In the genomic region with DNA sequence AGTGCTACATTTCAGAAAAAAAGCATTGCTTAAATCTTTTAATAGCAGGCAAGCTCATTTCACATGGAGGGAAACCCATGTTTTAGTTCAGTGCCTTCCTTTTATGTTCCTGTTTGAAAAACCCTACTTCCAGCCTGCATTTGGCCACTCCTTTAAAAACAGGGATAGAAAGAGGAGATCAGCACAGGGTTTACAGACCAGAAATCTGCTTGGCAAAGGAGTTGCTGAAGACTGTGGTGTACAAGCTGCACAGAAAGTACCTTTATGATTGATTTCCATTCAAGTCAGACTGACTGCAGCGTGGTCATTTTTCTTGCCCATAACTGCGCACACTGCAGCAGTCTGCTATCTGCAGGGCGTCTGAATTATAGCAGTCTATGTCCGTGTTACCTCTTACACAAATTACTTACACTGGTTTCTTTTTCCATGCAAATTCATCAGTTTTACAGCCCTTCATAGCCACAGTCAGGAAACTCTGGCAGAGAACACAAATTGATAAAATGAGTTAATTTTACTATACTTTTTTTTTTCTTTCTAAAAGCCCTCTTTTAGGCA, we compare ENCODE assay signal across 12 mouse cellular contexts.
A peak's percentile ranks its signal among the peaks of the same experiment; 100 is the strongest.
DNase-seq lines count a peak whose midpoint lies in the region; ATAC-seq lines count a peak whose summit lies in the region.
"Had no signal": no experiment of that assay in that cellular context is flagged by ENCODE, and none has a peak within 500 bp of the region (broad histone marks: within the 10 kb centered on the region; RNA-seq: fewer than 3 reads in every experiment).

No protein-coding gene starts in this region.

- H3K9me3 ChIP-seq in forebrain, embryonic 11.5 days (ENCODE audit: control insufficient read depth, low read length): no peaks in the 10 kb centered on the region
- H3K9me3 ChIP-seq in forebrain, embryonic 10.5 days: no peaks in the 10 kb centered on the region
- H3K9me3 ChIP-seq in intestine, embryonic 14.5 days (ENCODE audit: control insufficient read depth, low read length): no peaks in the 10 kb centered on the region
- no peaks in the 10 kb centered on the region for H3K9me3 ChIP-seq in intestine, embryonic 16.5 days (ENCODE audit: control insufficient read depth, low read length)
- H3K9me3 ChIP-seq in hindbrain, embryonic 15.5 days: no peaks in the 10 kb centered on the region
- H3K9me3 ChIP-seq: lung, embryonic 15.5 days had no signal

- WGBS in forebrain, embryonic 11.5 days: 73% methylated on average over 4 of the region's 4 CpGs
- WGBS in forebrain, embryonic 10.5 days: 81% methylated on average over 4 of the region's 4 CpGs
- WGBS in intestine, embryonic 14.5 days: 46% methylated on average over 4 of the region's 4 CpGs
- 53% methylated on average over 4 of the region's 4 CpGs for WGBS in intestine, embryonic 16.5 days
- WGBS in hindbrain, embryonic 15.5 days: 36% methylated on average over 4 of the region's 4 CpGs

- no peak overlapping the region for H3K4me2 ChIP-seq in forebrain, embryonic 11.5 days (ENCODE audit: low read depth, low read length, severe bottlenecking)
- H3K4me2 ChIP-seq in intestine, embryonic 14.5 days (ENCODE audit: low read length): no peak overlapping the region
- H3K4me2 ChIP-seq in intestine, embryonic 16.5 days (ENCODE audit: low read depth, low read length): no peak overlapping the region
- no peak overlapping the region for H3K4me2 ChIP-seq in hindbrain, embryonic 15.5 days
- H3K4me2 ChIP-seq: lung, embryonic 15.5 days had no signal

- ATAC-seq in forebrain, embryonic 11.5 days (replicated peaks; ENCODE audit: low FRiP score): no peak
- no peak for ATAC-seq in intestine, embryonic 14.5 days (replicated peaks; ENCODE audit: low FRiP score, low TSS enrichment, low read depth)
- no peak for ATAC-seq in intestine, embryonic 16.5 days
- ATAC-seq in hindbrain, embryonic 15.5 days (ENCODE audit: low FRiP score, low read depth): no peak
- ATAC-seq: intestine, postnatal 0 days had no signal

- peaks cover 6% of the 10 kb centered on the region; the same call in 1 of the 2 replicates for H3K4me1 ChIP-seq in forebrain, embryonic 11.5 days (replicated peaks; ENCODE audit: control insufficient read depth, insufficient read depth, low read length)
- H3K4me1 ChIP-seq in forebrain, embryonic 10.5 days: peaks cover 27% of the 10 kb centered on the region
- peaks cover 21% of the 10 kb centered on the region; the same call in 1 of the 2 replicates for H3K4me1 ChIP-seq in intestine, embryonic 14.5 days (replicated peaks; ENCODE audit: control insufficient read depth, insufficient read depth, low read length)
- H3K4me1 ChIP-seq in intestine, embryonic 16.5 days (ENCODE audit: control insufficient read depth, insufficient read depth, low read length): peaks cover 10% of the 10 kb centered on the region
- peaks cover 29% of the 10 kb centered on the region for H3K4me1 ChIP-seq in hindbrain, embryonic 15.5 days (replicated peaks)

- no peak for DNase-seq in forebrain, embryonic 11.5 days (ENCODE audit: low spot score)
- DNase-seq in forebrain, embryonic 10.5 days (ENCODE audit: extremely low spot score, low spot score): no peak
- peak; percentile 27 for DNase-seq in intestine, embryonic 14.5 days (ENCODE audit: low spot score)
- DNase-seq in adipocyte (ENCODE audit: low spot score): peak; percentile 33
- DNase-seq in adrenal gland, adult 18-20 months (ENCODE audit: low spot score in 2 of 2): no peak
- DNase-seq in right cerebral cortex, adult 18-20 months: no peak
- DNase-seq: cerebellum, adult 11-12 months; retina, postnatal 1 day had no signal

- H3K4me3 ChIP-seq in forebrain, embryonic 11.5 days (ENCODE audit: low read depth, low read length): no peak overlapping the region
- no peak overlapping the region for H3K4me3 ChIP-seq in forebrain, embryonic 10.5 days
- no peak overlapping the region for H3K4me3 ChIP-seq in intestine, embryonic 14.5 days (ENCODE audit: low read depth, low read length)
- H3K4me3 ChIP-seq in intestine, embryonic 16.5 days (ENCODE audit: low read length): no peak overlapping the region
- no peak overlapping the region for H3K4me3 ChIP-seq in hindbrain, embryonic 15.5 days
- H3K4me3 ChIP-seq: lung, embryonic 15.5 days had no signal

- no peaks in the 10 kb centered on the region for H3K27me3 ChIP-seq in forebrain, embryonic 11.5 days (ENCODE audit: control insufficient read depth, insufficient read depth, low read length)
- H3K27me3 ChIP-seq in forebrain, embryonic 10.5 days (ENCODE audit: poor library complexity, severe bottlenecking): peaks cover 3% of the 10 kb centered on the region; the same call in 1 of the 2 replicates
- H3K27me3 ChIP-seq in intestine, embryonic 14.5 days (replicated peaks; ENCODE audit: control insufficient read depth, insufficient read depth, low read length): no peaks in the 10 kb centered on the region
- no peaks in the 10 kb centered on the region for H3K27me3 ChIP-seq in intestine, embryonic 16.5 days (replicated peaks; ENCODE audit: control insufficient read depth, insufficient read depth, low read length)
- no peaks in the 10 kb centered on the region for H3K27me3 ChIP-seq in hindbrain, embryonic 15.5 days
- H3K27me3 ChIP-seq: lung, embryonic 15.5 days had no signal

- no peaks in the 10 kb centered on the region for H3K36me3 ChIP-seq in forebrain, embryonic 11.5 days (ENCODE audit: control insufficient read depth, insufficient read depth, low read length)
- H3K36me3 ChIP-seq in forebrain, embryonic 10.5 days (replicated peaks): no peaks in the 10 kb centered on the region
- H3K36me3 ChIP-seq in intestine, embryonic 14.5 days (ENCODE audit: control insufficient read depth, insufficient read depth, low read length): no peaks in the 10 kb centered on the region
- no peaks in the 10 kb centered on the region for H3K36me3 ChIP-seq in intestine, embryonic 16.5 days (ENCODE audit: control insufficient read depth, insufficient read depth, low read length)
- H3K36me3 ChIP-seq in hindbrain, embryonic 15.5 days: no peaks in the 10 kb centered on the region
- H3K36me3 ChIP-seq: lung, embryonic 15.5 days had no signal

- no peak overlapping the region for H3K9ac ChIP-seq in forebrain, embryonic 11.5 days (ENCODE audit: low read length)
- H3K9ac ChIP-seq in intestine, embryonic 14.5 days (ENCODE audit: low read length): no peak overlapping the region
- no peak overlapping the region for H3K9ac ChIP-seq in intestine, embryonic 16.5 days (ENCODE audit: low read depth, low read length)
- no peak overlapping the region for H3K9ac ChIP-seq in hindbrain, embryonic 15.5 days
- H3K9ac ChIP-seq: lung, embryonic 15.5 days had no signal

- H3K27ac ChIP-seq in forebrain, embryonic 11.5 days (ENCODE audit: low read depth, low read length): 0 out of 2 replicates have a peak overlapping the region, but pooled peaks have one; percentile 20
- no peak overlapping the region for H3K27ac ChIP-seq in forebrain, embryonic 10.5 days
- peak overlapping the region; percentile 29; the same call in 1 of the 2 replicates for H3K27ac ChIP-seq in intestine, embryonic 14.5 days (ENCODE audit: low read depth)
- no peak overlapping the region for H3K27ac ChIP-seq in intestine, embryonic 16.5 days (ENCODE audit: low read length)
- H3K27ac ChIP-seq in hindbrain, embryonic 15.5 days (replicated peaks): peak overlapping the region; percentile 60
- H3K27ac ChIP-seq: lung, embryonic 15.5 days had no signal

Comparison
In these comparisons a context has a peak if more than half of its experiments do, and no peak if none do; other contexts are left out.
1. H3K27ac ChIP-seq: peak in forebrain, embryonic 11.5 days (single experiment), intestine, embryonic 14.5 days (single experiment) and hindbrain, embryonic 15.5 days (single experiment); none in forebrain, embryonic 10.5 days (single experiment) and intestine, embryonic 16.5 days (single experiment).
2. DNase-seq: peak in intestine, embryonic 14.5 days (single experiment) and adipocyte (single experiment); none in forebrain, embryonic 11.5 days (single experiment), forebrain, embryonic 10.5 days (single experiment), adrenal gland, adult 18-20 months (0 of 2) and right cerebral cortex, adult 18-20 months (single experiment).